Comparison of ENCODE assay signal across 27 mouse cellular contexts in genomic region chr11:5551931-5552330, GRCm38 (mm10). TPM values are rescaled to one million over a fixed set of nuclear protein-coding genes. Genes with fewer than 3 reads are reported as not detected.
"Had no signal": no experiment of that assay in that cellular context is flagged by ENCODE, and none has a peak within 500 bp of the region (broad histone marks: within the 10 kb centered on the region; RNA-seq: fewer than 3 reads in every experiment).

No protein-coding gene starts in this region.

- H3K27me3 ChIP-seq: heart, embryonic 13.5 days; heart, embryonic 15.5 days; hindbrain, embryonic 13.5 days; hindbrain, embryonic 15.5 days; limb, embryonic 12.5 days had no signal

- H3K27ac ChIP-seq: heart, embryonic 13.5 days; heart, embryonic 15.5 days; hindbrain, embryonic 13.5 days; hindbrain, embryonic 15.5 days; hindbrain, postnatal 0 days; layer of hippocampus, adult 2 months; left cerebral cortex, adult 2 months; limb, embryonic 10.5 days; limb, embryonic 12.5 days had no signal

- ATAC-seq: hindbrain, postnatal 0 days; intestine, embryonic 16.5 days had no signal

- H3K9me3 ChIP-seq: heart, embryonic 13.5 days; heart, embryonic 15.5 days; hindbrain, embryonic 13.5 days; hindbrain, embryonic 15.5 days; limb, embryonic 12.5 days had no signal

- H3K36me3 ChIP-seq: heart, embryonic 13.5 days; heart, embryonic 15.5 days; hindbrain, embryonic 13.5 days; hindbrain, embryonic 15.5 days; limb, embryonic 10.5 days; limb, embryonic 12.5 days had no signal

- H3K9ac ChIP-seq: heart, embryonic 13.5 days; heart, embryonic 15.5 days; hindbrain, embryonic 13.5 days; hindbrain, embryonic 15.5 days; limb, embryonic 12.5 days had no signal

- DNase-seq: gastrocnemius, postnatal 14 days; gastrocnemius, postnatal 36 days; heart, adult 18-20 months; heart, postnatal 14 days; heart, postnatal 36 days; kidney, adult 11 months; kidney, adult 2 months; kidney, postnatal 10 days; kidney, postnatal 4 days; liver had no signal

- H3K4me3 ChIP-seq: heart, embryonic 13.5 days; heart, embryonic 15.5 days; hindbrain, embryonic 13.5 days; hindbrain, embryonic 15.5 days; layer of hippocampus, adult 2 months; left cerebral cortex, adult 2 months; limb, embryonic 10.5 days; limb, embryonic 12.5 days had no signal

- H3K4me2 ChIP-seq: heart, embryonic 11.5 days; heart, embryonic 13.5 days; heart, embryonic 15.5 days; hindbrain, embryonic 13.5 days; hindbrain, embryonic 15.5 days; limb, embryonic 12.5 days; liver, embryonic 11.5 days had no signal

- H3K4me1 ChIP-seq: heart, embryonic 13.5 days; heart, embryonic 15.5 days; hindbrain, embryonic 13.5 days; hindbrain, embryonic 15.5 days; limb, embryonic 10.5 days; limb, embryonic 12.5 days had no signal

RNA-seq across cellular contexts. Expression of gene Ankrd36, which starts 17.6 kb away (rescaled TPM):
- polyA plus RNA-seq: heart, embryonic 13.5 days; heart, embryonic 15.5 days; heart, postnatal 0 days; hindbrain, embryonic 11.5 days; hindbrain, embryonic 13.5 days; hindbrain, embryonic 15.5 days; hindbrain, postnatal 0 days; intestine, embryonic 14.5 days; intestine, embryonic 16.5 days; kidney, embryonic 14.5 days; kidney, embryonic 16.5 days; limb, embryonic 10.5 days; limb, embryonic 12.5 days had no signal
